Mouse (Mus musculus): ENCODE data around the gene Tmem161a. TPM values are rescaled to one million over a fixed set of nuclear protein-coding genes. Genes with fewer than 3 reads are reported as not detected.
A peak's percentile ranks its signal among the peaks of the same experiment; 100 is the strongest.

The Tmem161a gene
- total and polyA plus RNA-seq, 3 experiments: 66.5 to 300 (median 74.0) TPM

- no peak for DNase-seq
Measured at GRCm38 (mm10) chr8:70160015-70160414, 12.1 kb upstream of the Tmem161a start.

GRCm38 (mm10) chr8:70163316-70163715 is 8.8 kb upstream of the Tmem161a start:
- DNase-seq: no peak

- peak; percentile 51 for DNase-seq
Measured at GRCm38 (mm10) chr8:70166504-70167110, 5.5 kb upstream of the Tmem161a start.

- no peak for DNase-seq
Measured at GRCm38 (mm10) chr8:70170116-70170515, 2.0 kb upstream of the Tmem161a start.

- no peak for DNase-seq
Measured at GRCm38 (mm10) chr8:70170748-70171147, 1.4 kb upstream of the Tmem161a start.

GRCm38 (mm10) chr8:70171240-70171639 is 916 bp upstream of the Tmem161a start:
- DNase-seq: no peak

GRCm38 (mm10) chr8:70173320-70173719 is 1.2 kb downstream of the Tmem161a start:
- no peak for DNase-seq

- no peak for DNase-seq
Measured at GRCm38 (mm10) chr8:70174079-70174478, 1.9 kb downstream of the Tmem161a start.

GRCm38 (mm10) chr8:70178231-70178630 is 6.1 kb downstream of the Tmem161a start:
- DNase-seq: no peak

- DNase-seq: no peak
Measured at GRCm38 (mm10) chr8:70179082-70179481, 6.9 kb downstream of the Tmem161a start.

GRCm38 (mm10) chr8:70181212-70181902 is 9.2 kb downstream of the Tmem161a start:
- no peak for DNase-seq

GRCm38 (mm10) chr8:70181903-70182252 is 9.7 kb downstream of the Tmem161a start:
- DNase-seq: no peak

- DNase-seq: peak; percentile 43
Measured at GRCm38 (mm10) chr8:70183194-70183593, 11.0 kb downstream of the Tmem161a start.

GRCm38 (mm10) chr8:70188707-70189106 is 16.6 kb downstream of the Tmem161a start:
- DNase-seq: no peak

GRCm38 (mm10) chr8:70193238-70193637 is 21.1 kb downstream of the Tmem161a start:
- no peak for DNase-seq

GRCm38 (mm10) chr8:70194191-70194590 is 22.0 kb downstream of the Tmem161a start:
- peak; percentile 63 for DNase-seq

- no peak for DNase-seq
Measured at GRCm38 (mm10) chr8:70195762-70196161, 23.6 kb downstream of the Tmem161a start.

GRCm38 (mm10) chr8:70197603-70198002 is 25.4 kb downstream of the Tmem161a start:
- no peak for DNase-seq

- no peak for DNase-seq
Measured at GRCm38 (mm10) chr8:70200098-70200681, 28.0 kb downstream of the Tmem161a start.

GRCm38 (mm10) chr8:70201417-70201816 is 29.3 kb downstream of the Tmem161a start:
- DNase-seq: no peak

- DNase-seq: no peak
Measured at GRCm38 (mm10) chr8:70203072-70203471, 30.9 kb downstream of the Tmem161a start.

- no peak for DNase-seq
Measured at GRCm38 (mm10) chr8:70204757-70205156, 32.6 kb downstream of the Tmem161a start.

GRCm38 (mm10) chr8:70208130-70208529 is 36.0 kb downstream of the Tmem161a start:
- DNase-seq: no peak

- no peak for DNase-seq
Measured at GRCm38 (mm10) chr8:70210538-70210937, 38.4 kb downstream of the Tmem161a start.

All from adrenal gland, adult 2 months (tissue).